Mouse (Mus musculus) stomach, embryonic 15.5 days (tissue): ENCODE data around the gene Vti1a. TPM values are rescaled to one million over a fixed set of nuclear protein-coding genes. Genes with fewer than 3 reads are reported as not detected.

Source experiments
- ATAC-seq: fragments of 200-750 bp; cut with Nextera tagmentation; 2 replicates; pipeline ENCODE4 v1.8.0; 2017; ENCODE audit warnings: low read depth, moderate number of reproducible peaks, moderate TSS enrichment; ENCODE audit not compliant: insufficient read depth, low FRiP score
- H3K27ac ChIP-seq: fragments of 300-500 bp; sonication (generic); 2 replicates; pipeline ENCODE4 v1.5.1; 2015; ENCODE audit warnings: mild to moderate bottlenecking, inconsistent platforms
- H3K27me3 ChIP-seq: fragments of 300-500 bp; sonication (generic); replicated peaks from 2 replicates; pipeline ENCODE4 v1.6.1; 2015; ENCODE audit warnings: inconsistent platforms
- H3K36me3 ChIP-seq: fragments of 300-500 bp; sonication (generic); 2 replicates; pipeline ENCODE4 v1.6.1; 2015; ENCODE audit warnings: inconsistent platforms
- H3K4me1 ChIP-seq: fragments of 300-500 bp; sonication (generic); 2 replicates; pipeline ENCODE4 v1.6.1; 2015; ENCODE audit warnings: inconsistent platforms
- H3K4me2 ChIP-seq: fragments of 300-500 bp; sonication (generic); 2 replicates; pipeline ENCODE4 v1.6.1; 2015; ENCODE audit warnings: mild to moderate bottlenecking, inconsistent platforms
- H3K4me3 ChIP-seq: fragments of 300-500 bp; sonication (generic); replicated peaks from 2 replicates; pipeline ENCODE4 v1.5.1; 2015; ENCODE audit warnings: inconsistent platforms
- H3K9ac ChIP-seq: fragments of 300-500 bp; sonication (generic); 2 replicates; pipeline ENCODE4 v1.6.1; 2015; ENCODE audit warnings: inconsistent platforms
- H3K9me3 ChIP-seq: fragments of 300-500 bp; sonication (generic); 2 replicates; pipeline ENCODE4 v1.6.1; 2016; ENCODE audit warnings: inconsistent platforms
- WGBS: fragments of 180-500 bp; shearing (Covaris S2); methylation state at CpG from one replicate; pipeline ENCODE4 v1.1.7; 2015; 5-methylcytosine and 5-hydroxymethylcytosine counted together
- polyA plus RNA-seq: library from polyadenylated mRNA; unstranded; fragments of >200 nt; fragmentation: Nextera tagmentation; extraction: Ambion mirVana; gene quantifications from 2 replicates; pipeline ENCODE4 v1.2.1, GENCODE M21; 2015

Gene Vti1a
- polyA plus RNA-seq, 1 experiment from 2014 or later: 23.5 TPM

GRCm38 (mm10) chr19:55340521-55340920, 24.4 kb downstream of the Vti1a start:
- no peak for ATAC-seq

GRCm38 (mm10) chr19:55341377-55341776, 25.3 kb downstream of the Vti1a start:
- no peak for ATAC-seq
- Histone ChIP-seq H3K4me2 (no peak overlapping the region), H3K9me3 (no peaks in the 10 kb centered on the region), H3K4me1 (0 out of 2 replicates have a peak, but pooled peaks cover 4% of the 10 kb centered on the region), H3K36me3 (no peaks in the 10 kb centered on the region), H3K27me3 (no peaks in the 10 kb centered on the region), H3K27ac (no peak overlapping the region), H3K4me3 (no peak overlapping the region), H3K9ac (no peak overlapping the region)
- WGBS: 61% methylated on average over 3 of the region's 3 CpGs

More at GRCm38 (mm10) chr19:55340521-55340920, 24.4 kb downstream of the Vti1a start:
- WGBS: 86% methylated on average over 6 of the region's 6 CpGs
- Histone ChIP-seq H3K9me3 (no peaks in the 10 kb centered on the region), H3K9ac (no peak overlapping the region), H3K4me2 (no peak overlapping the region), H3K27ac (no peak overlapping the region), H3K4me1 (0 out of 2 replicates have a peak, but pooled peaks cover 4% of the 10 kb centered on the region), H3K4me3 (no peak overlapping the region), H3K36me3 (no peaks in the 10 kb centered on the region), H3K27me3 (no peaks in the 10 kb centered on the region)

- Histone ChIP-seq H3K27ac (no peak overlapping the region), H3K4me3 (no peak overlapping the region), H3K9ac (no peak overlapping the region), H3K36me3 (no peaks in the 10 kb centered on the region), H3K4me1 (0 out of 2 replicates have a peak, but pooled peaks cover 4% of the 10 kb centered on the region), H3K27me3 (no peaks in the 10 kb centered on the region), H3K9me3 (no peaks in the 10 kb centered on the region), H3K4me2 (no peak overlapping the region)
- no peak for ATAC-seq
- WGBS: 82% methylated on average over 7 of the region's 7 CpGs
These were observed 26.3 kb downstream of the Vti1a start for GRCm38 (mm10) chr19:55342423-55342822.

- ATAC-seq: no peak
- WGBS: 75% methylated on average over 9 of the region's 9 CpGs
- H3K4me1 ChIP-seq: 0 out of 2 replicates have a peak, but pooled peaks cover 4% of the 10 kb centered on the region
These were observed 27.2 kb downstream of the Vti1a start for GRCm38 (mm10) chr19:55343274-55343673.

GRCm38 (mm10) chr19:55348187-55348586, 32.1 kb downstream of the Vti1a start:
- Histone ChIP-seq H3K4me3 (no peak overlapping the region), H3K4me2 (no peak overlapping the region), H3K27me3 (no peaks in the 10 kb centered on the region), H3K4me1 (no peaks in the 10 kb centered on the region), H3K27ac (no peak overlapping the region), H3K9ac (no peak overlapping the region), H3K36me3 (no peaks in the 10 kb centered on the region), H3K9me3 (no peaks in the 10 kb centered on the region)
- 84% methylated on average over 3 of the region's 3 CpGs for WGBS
- no peak for ATAC-seq

More at GRCm38 (mm10) chr19:55343274-55343673, 27.2 kb downstream of the Vti1a start:
- H3K9me3 ChIP-seq: no peaks in the 10 kb centered on the region
- H3K36me3 ChIP-seq: no peaks in the 10 kb centered on the region
- H3K9ac ChIP-seq: no peak overlapping the region
- H3K4me2 ChIP-seq: no peak overlapping the region
- no peaks in the 10 kb centered on the region for H3K27me3 ChIP-seq
- H3K4me3 ChIP-seq: no peak overlapping the region
- no peak overlapping the region for H3K27ac ChIP-seq

DNA sequence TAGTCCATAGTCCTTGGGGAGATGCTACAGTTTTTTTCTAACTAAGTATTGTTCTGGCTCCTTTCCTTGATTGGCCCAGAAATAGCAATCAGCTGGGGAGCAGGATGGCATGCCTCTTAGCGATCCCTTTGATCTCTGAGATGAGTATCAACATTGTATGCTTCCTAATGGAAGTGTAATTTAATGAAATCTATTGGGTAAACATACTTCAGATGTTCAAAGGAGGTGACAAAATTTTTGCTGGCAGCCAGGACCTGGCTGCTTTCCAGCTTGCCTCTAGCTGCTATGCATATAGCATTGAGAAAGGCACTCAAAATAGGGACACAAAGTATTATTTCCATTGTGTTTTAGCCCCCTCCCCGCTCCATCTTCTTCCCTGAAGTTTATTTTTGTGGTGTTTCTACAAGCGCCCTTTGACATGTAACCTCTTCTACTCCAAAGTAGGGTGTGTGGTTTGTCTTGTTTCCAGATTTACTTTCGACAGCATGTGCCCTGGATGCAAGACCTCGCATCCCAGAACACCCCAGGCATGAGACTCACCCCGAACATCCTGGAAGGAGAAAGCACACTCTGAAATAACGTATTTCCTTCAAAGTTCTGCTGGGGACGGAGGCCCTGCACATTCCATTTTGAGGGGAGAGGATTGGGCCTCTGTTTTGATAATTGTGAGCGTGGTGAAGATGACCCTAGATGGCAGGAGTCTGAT, 34.7 kb downstream of the Vti1a start:
- 66% methylated on average over 9 of the region's 9 CpGs for WGBS
- Histone ChIP-seq H3K27ac (no peak overlapping the region), H3K4me3 (no peak overlapping the region), H3K4me1 (no peaks in the 10 kb centered on the region), H3K4me2 (no peak overlapping the region), H3K36me3 (no peaks in the 10 kb centered on the region), H3K9me3 (no peaks in the 10 kb centered on the region), H3K9ac (no peak overlapping the region), H3K27me3 (no peaks in the 10 kb centered on the region)
- no peak for ATAC-seq

GRCm38 (mm10) chr19:55362606-55363005, 46.5 kb downstream of the Vti1a start:
- H3K27me3 ChIP-seq: no peaks in the 10 kb centered on the region
- WGBS: 92% methylated on average over 9 of the region's 9 CpGs

DNA sequence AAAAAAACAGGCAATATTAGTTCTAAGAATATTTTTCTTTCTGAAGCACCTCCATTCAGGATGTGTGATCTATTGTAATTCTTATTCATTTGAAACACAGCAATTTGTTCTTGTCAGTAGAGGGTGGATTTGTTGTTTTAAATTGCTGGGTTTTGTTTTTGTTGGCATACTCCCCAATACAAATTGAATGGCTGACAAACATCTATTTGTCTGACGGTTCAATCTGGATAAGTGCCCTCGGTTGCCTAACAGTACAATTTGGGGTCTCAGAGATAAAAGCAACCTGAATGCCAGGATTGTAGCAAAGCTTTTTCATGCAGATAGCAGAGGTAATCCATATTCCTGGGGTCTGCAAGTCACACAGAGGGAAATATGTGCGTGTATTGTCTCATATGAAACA, 53.6 kb downstream of the Vti1a start:
- H3K4me1 ChIP-seq: no peaks in the 10 kb centered on the region
- H3K36me3 ChIP-seq: no peaks in the 10 kb centered on the region
- ATAC-seq: no peak
- H3K4me3 ChIP-seq: no peak overlapping the region
- no peak overlapping the region for H3K9ac ChIP-seq
- 51% methylated on average over 3 of the region's 3 CpGs for WGBS
- H3K27ac ChIP-seq: no peak overlapping the region
- no peaks in the 10 kb centered on the region for H3K27me3 ChIP-seq
- H3K9me3 ChIP-seq: no peaks in the 10 kb centered on the region
- no peak overlapping the region for H3K4me2 ChIP-seq

More at GRCm38 (mm10) chr19:55362606-55363005, 46.5 kb downstream of the Vti1a start:
- no peak for ATAC-seq
- Histone ChIP-seq H3K27ac (no peak overlapping the region), H3K9ac (no peak overlapping the region), H3K36me3 (no peaks in the 10 kb centered on the region), H3K4me2 (no peak overlapping the region), H3K4me3 (no peak overlapping the region), H3K4me1 (no peaks in the 10 kb centered on the region), H3K9me3 (no peaks in the 10 kb centered on the region)

DNA sequence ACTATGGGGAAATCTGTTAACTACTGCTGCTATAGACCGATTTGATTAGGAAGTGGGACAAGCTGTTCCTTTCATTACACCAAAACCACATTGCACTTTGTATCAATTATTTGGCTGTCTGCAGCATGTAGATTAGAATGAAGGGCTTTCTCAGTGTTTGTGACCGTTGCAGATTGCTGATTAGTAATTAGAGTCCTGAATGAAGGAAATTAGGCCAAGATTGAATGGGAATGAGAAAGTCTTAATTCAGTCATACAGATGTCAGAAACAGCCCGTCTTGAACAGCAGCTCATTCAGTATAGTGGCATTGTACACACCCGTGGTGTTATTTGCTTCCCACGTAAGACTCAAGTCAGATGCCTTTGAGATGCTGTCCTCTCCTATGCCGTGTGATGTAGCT, 60.2 kb downstream of the Vti1a start:
- Histone ChIP-seq H3K9ac (no peak overlapping the region), H3K9me3 (no peaks in the 10 kb centered on the region), H3K4me2 (no peak overlapping the region), H3K4me3 (no peak overlapping the region), H3K27ac (no peak overlapping the region), H3K27me3 (no peaks in the 10 kb centered on the region), H3K36me3 (no peaks in the 10 kb centered on the region), H3K4me1 (no peaks in the 10 kb centered on the region)
- no peak for ATAC-seq
- 82% methylated on average over 6 of the region's 6 CpGs for WGBS

DNA sequence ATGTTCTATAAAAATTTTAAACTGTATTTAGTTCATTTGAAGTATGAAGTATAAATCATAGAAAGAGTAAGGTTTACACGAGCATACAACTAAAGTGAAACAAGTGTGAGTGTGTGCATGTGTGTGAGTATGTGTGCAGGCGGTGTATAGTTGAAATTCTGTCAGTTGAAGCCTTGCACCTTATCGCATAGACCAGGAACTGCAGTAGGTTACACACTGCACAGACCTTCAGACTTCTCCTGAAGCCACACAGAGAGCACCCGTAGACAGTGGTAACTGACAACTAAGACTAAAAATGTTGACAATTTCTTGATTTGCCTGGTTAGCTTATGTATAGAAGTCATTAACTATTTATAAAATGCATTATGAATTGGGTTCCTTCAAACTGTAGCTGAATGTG, 61.4 kb downstream of the Vti1a start:
- H3K4me3 ChIP-seq: no peak overlapping the region
- H3K27ac ChIP-seq: no peak overlapping the region
- no peaks in the 10 kb centered on the region for H3K36me3 ChIP-seq
- H3K27me3 ChIP-seq: no peaks in the 10 kb centered on the region
- H3K9me3 ChIP-seq: no peaks in the 10 kb centered on the region
- no peak overlapping the region for H3K4me2 ChIP-seq
- no peak overlapping the region for H3K9ac ChIP-seq
- H3K4me1 ChIP-seq: no peaks in the 10 kb centered on the region
- ATAC-seq: no peak
- WGBS: 90% methylated on average over 4 of the region's 4 CpGs

- Histone ChIP-seq H3K9me3 (no peaks in the 10 kb centered on the region), H3K9ac (no peak overlapping the region), H3K36me3 (no peaks in the 10 kb centered on the region), H3K4me1 (no peaks in the 10 kb centered on the region), H3K4me2 (no peak overlapping the region), H3K27me3 (no peaks in the 10 kb centered on the region), H3K4me3 (no peak overlapping the region), H3K27ac (no peak overlapping the region)
- ATAC-seq: no peak
- WGBS: 55% methylated on average over 2 of the region's 2 CpGs
These were observed 62.8 kb downstream of the Vti1a start for GRCm38 (mm10) chr19:55378884-55379283.

GRCm38 (mm10) chr19:55380764-55381163, 64.7 kb downstream of the Vti1a start:
- Histone ChIP-seq H3K4me1 (no peaks in the 10 kb centered on the region), H3K9me3 (no peaks in the 10 kb centered on the region), H3K9ac (no peak overlapping the region), H3K27me3 (no peaks in the 10 kb centered on the region), H3K36me3 (no peaks in the 10 kb centered on the region), H3K27ac (no peak overlapping the region), H3K4me3 (no peak overlapping the region), H3K4me2 (no peak overlapping the region)
- WGBS: 48% methylated on average over 12 of the region's 12 CpGs
- ATAC-seq: no peak
